Mouse (Mus musculus): ENCODE measurements at regions not wholly inside any gene's neighbourhood (a gene's known extent, or its start where the extent isn't known, plus 50 kb on each side); places are given as distances from the start of the nearest gene placed in this dataset.

- no peak for DNase-seq (ENCODE audit: low read depth, low spot score)
Observed at GRCm38 (mm10) chr13:44243211-44243610, 458.6 kb downstream of the Cd83 start.

GRCm38 (mm10) chr13:44246714-44247251 lies 462.2 kb downstream of the Cd83 start:
- no peak for DNase-seq (ENCODE audit: low read depth, low spot score)

GRCm38 (mm10) chr13:44247861-44248260 lies 463.3 kb downstream of the Cd83 start:
- DNase-seq (ENCODE audit: low read depth, low spot score), result no peak

- DNase-seq (ENCODE audit: low read depth, low spot score), result peak; percentile 38
Observed at GRCm38 (mm10) chr13:44248401-44248800, 463.8 kb downstream of the Cd83 start.

- DNase-seq (ENCODE audit: low read depth, low spot score), result no peak
Observed at GRCm38 (mm10) chr13:44249119-44249518, 464.5 kb downstream of the Cd83 start.

- DNase-seq (ENCODE audit: low read depth, low spot score), result no peak
Observed at GRCm38 (mm10) chr13:44250474-44251201, 466.1 kb downstream of the Cd83 start.

GRCm38 (mm10) chr13:44251503-44251902 lies 466.9 kb downstream of the Cd83 start:
- DNase-seq (ENCODE audit: low read depth, low spot score), result no peak

GRCm38 (mm10) chr13:44252496-44252895 lies 467.9 kb downstream of the Cd83 start:
- no peak for DNase-seq (ENCODE audit: low read depth, low spot score)

GRCm38 (mm10) chr13:44258422-44258821 lies 470.9 kb upstream of the Jarid2 start:
- DNase-seq (ENCODE audit: low read depth, low spot score), result no peak

DNA sequence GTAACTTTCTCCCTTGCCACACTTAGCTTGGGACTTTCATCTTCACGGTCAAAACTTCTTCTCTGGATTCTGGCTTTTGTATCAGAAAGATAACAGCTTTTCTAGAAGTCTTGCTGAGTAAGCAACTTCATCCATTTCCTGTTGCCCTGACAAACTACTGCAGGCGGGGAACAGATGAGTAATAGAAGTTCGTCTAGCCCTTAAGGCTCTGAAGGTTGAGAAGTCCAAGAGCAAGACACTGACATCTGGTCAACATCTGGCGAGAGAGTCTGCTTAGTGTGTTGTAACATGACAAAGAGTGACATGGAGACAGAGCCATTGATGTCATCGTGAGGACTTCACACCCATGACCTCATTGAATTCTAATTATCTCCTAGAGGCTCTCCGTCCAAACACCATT lies 469.2 kb upstream of the Jarid2 start:
- no peak for DNase-seq (ENCODE audit: low read depth, low spot score)

GRCm38 (mm10) chr13:44260637-44261333 lies 468.5 kb upstream of the Jarid2 start:
- DNase-seq (ENCODE audit: low read depth, low spot score), result no peak

DNA sequence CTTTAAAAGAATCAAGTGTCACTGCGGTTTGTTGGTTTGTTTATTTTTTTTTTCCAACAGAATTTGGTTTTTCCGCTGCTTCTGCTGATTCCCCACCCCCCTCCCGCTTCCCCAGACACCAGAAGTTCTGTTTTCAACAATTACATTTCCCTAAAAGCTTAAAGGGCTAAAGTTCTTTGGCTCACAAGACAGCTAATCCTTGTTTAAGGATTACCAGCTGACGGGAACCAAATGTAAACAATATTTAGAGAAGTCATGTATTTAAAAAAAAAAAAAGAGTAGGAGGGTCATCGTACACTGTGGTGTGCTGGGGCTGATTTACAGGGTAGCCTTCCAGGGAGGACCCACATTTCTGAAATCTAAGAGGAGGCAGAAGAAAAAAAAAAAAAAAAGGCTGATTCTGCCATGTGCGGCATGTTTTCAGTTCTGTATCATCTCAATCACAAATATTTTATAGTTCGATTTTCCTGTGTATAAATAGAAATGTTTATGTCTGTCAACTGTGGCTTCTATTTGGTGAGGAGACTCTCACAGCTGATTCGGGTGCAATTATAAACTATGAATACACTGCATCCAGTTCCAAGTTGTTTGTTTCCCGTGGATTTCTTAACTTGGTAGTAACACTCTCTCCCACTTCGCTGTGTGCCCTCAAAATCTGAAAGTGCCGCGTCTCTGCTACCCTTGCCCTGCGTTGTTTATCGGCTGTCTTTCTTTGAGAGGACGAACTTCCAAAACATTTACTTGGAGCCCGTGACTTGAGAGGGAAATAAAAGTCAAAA lies 456.3 kb upstream of the Jarid2 start:
- no peak for DNase-seq (ENCODE audit: low read depth, low spot score)

GRCm38 (mm10) chr13:44277952-44278351 lies 451.3 kb upstream of the Jarid2 start:
- no peak for DNase-seq (ENCODE audit: low read depth, low spot score)

DNA sequence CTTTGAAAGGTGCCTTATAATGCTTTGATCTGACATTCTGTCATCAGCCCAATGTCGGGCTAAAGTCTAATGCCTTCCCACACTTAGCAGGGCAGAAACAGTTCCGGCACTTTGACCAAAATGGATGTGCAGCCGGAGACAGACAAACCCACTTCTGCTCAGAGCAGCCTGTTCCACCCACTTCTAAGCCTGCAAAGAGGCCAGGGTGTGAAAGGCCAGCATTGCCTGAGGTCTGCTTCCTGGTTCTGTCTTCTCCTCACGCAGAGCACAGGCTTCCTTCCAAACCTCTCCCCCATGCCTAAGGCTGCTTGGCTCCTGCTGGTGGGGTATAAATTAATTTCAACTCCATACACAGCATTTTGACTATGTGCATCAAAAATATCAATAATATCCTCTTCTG lies 450.2 kb upstream of the Jarid2 start:
- no peak for DNase-seq (ENCODE audit: low read depth, low spot score)

- DNase-seq (ENCODE audit: low read depth, low spot score), result no peak
Observed at GRCm38 (mm10) chr13:44280296-44280695, 449.0 kb upstream of the Jarid2 start.

GRCm38 (mm10) chr13:44281796-44282195 lies 447.5 kb upstream of the Jarid2 start:
- DNase-seq (ENCODE audit: low read depth, low spot score), result no peak

DNA sequence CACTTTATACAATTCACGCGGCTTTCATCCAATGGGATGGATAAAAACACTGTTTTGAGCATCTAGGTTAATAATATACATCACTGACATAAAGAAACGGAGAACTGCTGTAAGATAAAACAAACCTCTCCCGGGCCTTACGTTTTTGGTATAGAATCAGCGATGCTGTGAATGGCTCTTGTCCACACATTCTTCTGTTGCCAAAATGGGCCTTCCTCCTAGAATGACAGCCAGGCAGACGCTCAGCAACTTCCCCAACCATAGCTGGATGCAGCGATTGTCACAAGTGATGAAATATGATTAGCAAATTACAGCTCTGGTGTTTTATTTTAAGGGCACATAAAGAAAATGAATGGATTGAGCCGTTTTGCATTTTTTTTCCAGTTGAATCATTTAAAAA lies 447.0 kb upstream of the Jarid2 start:
- no peak for DNase-seq (ENCODE audit: low read depth, low spot score)

DNA sequence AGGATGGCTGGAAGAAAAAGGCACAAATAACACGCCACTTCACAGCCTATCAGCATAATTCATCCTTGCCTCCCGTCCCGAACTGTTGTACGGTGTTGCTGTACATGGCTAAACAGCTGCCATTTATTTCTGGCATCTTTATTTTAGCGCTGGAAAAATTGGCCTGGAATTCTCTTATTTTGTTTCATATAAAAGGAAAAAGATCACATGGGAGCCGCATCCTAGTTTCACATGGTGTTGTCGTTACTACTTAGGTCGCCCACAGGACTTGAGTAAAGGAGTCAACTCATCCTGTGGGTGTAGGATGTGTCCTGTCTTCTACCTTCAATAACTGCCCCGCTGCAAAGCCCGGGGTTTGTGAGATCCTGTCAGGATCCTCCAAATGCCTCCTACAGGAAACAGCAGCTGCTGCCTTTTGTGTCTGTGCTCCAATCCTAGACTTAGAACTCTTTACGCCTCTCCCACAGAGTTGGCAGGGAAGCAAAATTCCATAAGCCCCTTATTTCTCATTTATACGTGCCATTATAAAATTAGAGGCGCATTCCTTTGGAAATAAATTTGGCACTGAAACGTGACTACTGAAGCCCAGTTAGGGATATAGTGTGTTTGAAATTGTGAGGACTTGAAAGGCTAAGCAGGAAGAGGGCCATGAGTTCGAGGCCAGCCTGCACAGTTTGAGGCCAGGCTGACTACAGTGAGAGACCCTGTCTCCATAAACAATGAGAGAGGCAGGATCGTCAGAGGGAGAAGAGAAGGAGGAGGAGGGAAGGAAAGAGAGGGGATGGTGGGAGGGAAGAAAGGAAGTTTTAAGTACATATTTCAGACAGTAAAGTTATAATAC lies 446.3 kb upstream of the Jarid2 start:
- peak; percentile 86 for DNase-seq (ENCODE audit: low read depth, low spot score)

DNA sequence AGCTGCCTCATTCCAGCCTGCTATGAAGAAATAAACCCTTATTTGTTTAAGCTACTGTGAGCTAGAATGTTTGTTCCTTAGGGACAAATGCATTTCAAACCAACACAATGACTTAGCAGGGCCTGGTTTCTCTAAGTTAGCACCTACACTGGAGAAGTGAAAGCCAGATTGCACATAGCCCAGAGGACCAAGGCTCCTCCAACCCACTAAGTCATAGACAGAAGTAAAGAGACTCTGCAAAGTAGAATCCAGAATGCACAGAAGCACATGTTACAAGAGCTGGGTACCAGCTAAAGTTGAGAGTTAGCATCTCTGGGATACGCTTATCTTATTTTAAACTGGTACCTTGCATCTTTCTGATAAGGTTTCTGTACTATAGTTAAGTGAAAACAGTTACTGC lies 443.4 kb upstream of the Jarid2 start:
- DNase-seq (ENCODE audit: low read depth, low spot score), result no peak

GRCm38 (mm10) chr13:44290199-44290598 lies 439.1 kb upstream of the Jarid2 start:
- DNase-seq (ENCODE audit: low read depth, low spot score), result no peak

DNA sequence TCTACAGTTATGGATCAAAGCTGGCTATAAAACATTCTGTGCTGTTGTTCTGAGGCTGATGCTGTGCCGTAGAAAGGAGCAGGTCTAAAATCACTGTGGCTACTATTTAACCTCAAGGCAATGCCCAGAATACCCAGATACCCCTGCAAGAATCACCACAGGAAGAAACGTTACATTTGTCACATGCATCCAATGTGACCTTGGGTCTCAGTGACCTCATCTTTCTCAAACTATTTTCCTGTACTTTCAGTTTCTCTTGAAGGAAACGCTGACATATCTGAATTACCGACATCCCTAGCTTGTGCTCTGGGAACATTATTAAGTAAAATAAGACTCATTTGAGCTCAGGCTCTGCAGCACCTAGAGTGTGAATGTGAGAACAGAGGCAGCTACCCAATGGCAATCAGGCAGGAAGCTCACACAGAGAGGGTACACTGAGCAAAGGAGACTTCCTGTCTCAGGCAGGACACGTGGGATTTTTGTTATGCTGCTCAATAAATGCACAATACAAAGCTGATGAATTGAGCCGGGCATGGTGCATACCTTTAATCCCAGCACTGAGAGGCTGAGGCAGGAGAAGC lies 436.7 kb upstream of the Jarid2 start:
- DNase-seq (ENCODE audit: low read depth, low spot score), result no peak

All from telencephalon, adult 2 months (tissue).